Mouse (Mus musculus): Measurements from ENCODE around the gene Nfatc4.

DNA sequence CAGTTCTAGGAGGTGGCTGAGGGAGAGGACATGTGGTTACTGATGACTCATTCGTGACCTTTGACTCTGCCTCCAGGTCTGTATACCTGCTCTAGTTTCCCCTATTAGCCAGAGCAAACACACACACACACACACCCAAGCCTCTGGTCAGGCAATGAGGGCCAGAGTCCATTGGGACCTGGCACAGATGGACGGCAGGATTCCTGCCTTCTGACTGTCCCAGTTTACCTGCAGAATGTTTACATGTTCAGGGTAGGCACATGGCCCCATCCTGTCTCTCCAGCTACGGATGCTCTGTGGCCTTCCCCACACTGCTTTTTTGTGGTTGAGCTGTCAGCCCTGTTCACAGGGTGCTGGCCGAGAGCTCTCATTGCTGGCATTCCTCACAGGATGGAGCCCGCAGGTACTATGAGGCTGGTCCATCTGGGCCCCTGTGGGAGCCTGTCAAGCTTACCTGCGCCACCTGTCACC is 59.3 kb downstream of the Nfatc4 start:
- TF ChIP-seq CTCF (IDR thresholded peaks at IDR 0.05; ENCODE audit: low read depth) (no peak), EP300 (IDR thresholded peaks at IDR 0.05; ENCODE audit: low read depth) (no peak)

Data from heart, postnatal 0 days (tissue).